Mouse (Mus musculus): ENCODE results near the gene Gm49373. TPM values are rescaled to one million over a fixed set of nuclear protein-coding genes. Genes with fewer than 3 reads are reported as not detected.
A peak's percentile ranks its signal among the peaks of the same experiment; 100 is the strongest.

Gene Gm49373
- polyA plus RNA-seq, 1 experiment from 2014 or later = 0.26 TPM

- 4% methylated on average over 29 of the region's 29 CpGs for WGBS
- ATAC-seq (replicated peaks; ENCODE audit: insufficient number of reproducible peaks, insufficient read depth, low FRiP score, low read depth) = peak; percentile 59
- H3K9me3 ChIP-seq (replicated peaks) = no peaks in the 10 kb centered on the region
- H3K4me2 ChIP-seq = peak overlapping the region; percentile 81
- peaks cover 39% of the 10 kb centered on the region for H3K27me3 ChIP-seq
- peaks cover 33% of the 10 kb centered on the region for H3K4me1 ChIP-seq (replicated peaks)
- H3K4me3 ChIP-seq = peak overlapping the region; percentile 53
- no peaks in the 10 kb centered on the region for H3K36me3 ChIP-seq
- H3K27ac ChIP-seq = peak overlapping the region; percentile 59
- H3K9ac ChIP-seq = peak overlapping the region; percentile 47
Observed at GRCm38 (mm10) chr9:21014691-21015570, 58.0 kb downstream of the Gm49373 start.

MicroRNA genes within 50 kb of the gene (microRNA counts, 519-probe panel; counts per million panel counts)
- 2,776 counts per million, percentile 66 among the panel's probes with 10 or more counts for microRNA mmu-miR-1900

Small RNA genes within 50 kb of the gene (microRNA-seq; reads per million reads assigned to microRNA genes)
- gene Mir1900 (not detected), gene Mir7082 (not detected)

Other genes starting within 250 kb of the Gm49373 start
- gene A230050P20Rik, start 204.5 kb downstream of the Gm49373 start, polyA plus RNA-seq (2015; fragmentation: Nextera tagmentation; extraction: Ambion mirVana) = 7.1 and 13.4 TPM in 2 replicates
- gene Angptl6, start 193.4 kb downstream of the Gm49373 start, polyA plus RNA-seq (2015; fragmentation: Nextera tagmentation; extraction: Ambion mirVana) = 2.0 and 3.3 TPM in 2 replicates
- gene Ppan, start 184.9 kb downstream of the Gm49373 start, polyA plus RNA-seq (2015; fragmentation: Nextera tagmentation; extraction: Ambion mirVana) = 31.1 and 40.4 TPM in 2 replicates
- gene Eif3g, start 174.5 kb downstream of the Gm49373 start, polyA plus RNA-seq (2015; fragmentation: Nextera tagmentation; extraction: Ambion mirVana) = 183 and 207 TPM in 2 replicates
- 41.7 and 61.2 TPM in 2 replicates for gene Dnmt1, start 113.2 kb downstream of the Gm49373 start, polyA plus RNA-seq (2015; fragmentation: Nextera tagmentation; extraction: Ambion mirVana)
- 16.9 and 26.6 TPM in 2 replicates for gene S1pr2, start 96.3 kb downstream of the Gm49373 start, polyA plus RNA-seq (2015; fragmentation: Nextera tagmentation; extraction: Ambion mirVana)
- 136 and 147 TPM in 2 replicates for gene Mrpl4, start 70.4 kb downstream of the Gm49373 start, polyA plus RNA-seq (2015; fragmentation: Nextera tagmentation; extraction: Ambion mirVana)
- gene Icam1, start 57.1 kb downstream of the Gm49373 start, polyA plus RNA-seq (2015; fragmentation: Nextera tagmentation; extraction: Ambion mirVana) = 13.2 and 24.9 TPM in 2 replicates
- 1.9 and 2.8 TPM in 2 replicates for gene Icam4, start 43.7 kb downstream of the Gm49373 start, polyA plus RNA-seq (2015; fragmentation: Nextera tagmentation; extraction: Ambion mirVana)
- 0.04 and 0.13 TPM in 2 replicates for gene Icam5, start 41.0 kb downstream of the Gm49373 start, polyA plus RNA-seq (2015; fragmentation: Nextera tagmentation; extraction: Ambion mirVana)
- gene Zglp1, start 6.0 kb downstream of the Gm49373 start, polyA plus RNA-seq (2015; fragmentation: Nextera tagmentation; extraction: Ambion mirVana) = 0.42 TPM in 1 of 2 replicates, not detected in the other
- gene Fdx1l, start 518 bp upstream of the Gm49373 start, polyA plus RNA-seq (2015; fragmentation: Nextera tagmentation; extraction: Ambion mirVana) = 42.9 and 52.3 TPM in 2 replicates
- gene Gm38431, start 18.9 kb upstream of the Gm49373 start, polyA plus RNA-seq (2015; fragmentation: Nextera tagmentation; extraction: Ambion mirVana) = 1.1 and 2.3 TPM in 2 replicates
- 33.5 and 53.2 TPM in 2 replicates for gene Raver1, start 18.9 kb upstream of the Gm49373 start, polyA plus RNA-seq (2015; fragmentation: Nextera tagmentation; extraction: Ambion mirVana)
- gene Tyk2, start 58.1 kb upstream of the Gm49373 start, polyA plus RNA-seq (2015; fragmentation: Nextera tagmentation; extraction: Ambion mirVana) = 12.2 and 16.6 TPM in 2 replicates
- gene Cdc37, start 76.9 kb upstream of the Gm49373 start, polyA plus RNA-seq (2015; fragmentation: Nextera tagmentation; extraction: Ambion mirVana) = 203 and 229 TPM in 2 replicates
- 13.0 and 13.5 TPM in 2 replicates for gene Pde4a, start 92.6 kb upstream of the Gm49373 start, polyA plus RNA-seq (2015; fragmentation: Nextera tagmentation; extraction: Ambion mirVana)
- 43.4 and 56.9 TPM in 2 replicates for gene Keap1, start 166.3 kb upstream of the Gm49373 start, polyA plus RNA-seq (2015; fragmentation: Nextera tagmentation; extraction: Ambion mirVana)
- 0.05 and 0.11 TPM in 2 replicates for gene S1pr5, start 175.3 kb upstream of the Gm49373 start, polyA plus RNA-seq (2015; fragmentation: Nextera tagmentation; extraction: Ambion mirVana)
- gene Atg4d, start 192.2 kb upstream of the Gm49373 start, polyA plus RNA-seq (2015; fragmentation: Nextera tagmentation; extraction: Ambion mirVana) = 48.5 and 50.9 TPM in 2 replicates
- 10.4 and 12.5 TPM in 2 replicates for gene Kri1, start 214.9 kb upstream of the Gm49373 start, polyA plus RNA-seq (2015; fragmentation: Nextera tagmentation; extraction: Ambion mirVana)
- gene Cdkn2d, start 218.3 kb upstream of the Gm49373 start, polyA plus RNA-seq (2015; fragmentation: Nextera tagmentation; extraction: Ambion mirVana) = 88.6 and 96.4 TPM in 2 replicates
- 1.8 and 6.9 TPM in 2 replicates for gene Ap1m2, start 239.2 kb upstream of the Gm49373 start, polyA plus RNA-seq (2015; fragmentation: Nextera tagmentation; extraction: Ambion mirVana)
- gene Slc44a2, start 247.6 kb upstream of the Gm49373 start, polyA plus RNA-seq (2015; fragmentation: Nextera tagmentation; extraction: Ambion mirVana) = 56.8 and 81.4 TPM in 2 replicates